Mouse (Mus musculus) CH12.LX (cell line): ENCODE measurements around the gene G6pc. TPM values are rescaled to one million over a fixed set of nuclear protein-coding genes. Genes with fewer than 3 reads are reported as not detected.

ENCODE experiments used
- DNase-seq: peaks from one replicate; pipeline ENCODE4 v3.0.0-alpha.2; 2013; ENCODE audit errors: extremely low read depth
- H3K27ac ChIP-seq: 2 replicates; pipeline ENCODE4 v1.5.1; 2012; ENCODE audit warnings: low read depth, mild to moderate bottlenecking, control low read depth, moderate library complexity; ENCODE audit not compliant: insufficient read depth
- H3K27me3 ChIP-seq: replicated peaks from 2 replicates; pipeline ENCODE3; 2012; ENCODE audit warnings: inconsistent platforms
- H3K36me3 ChIP-seq, 2 experiments: replicated peaks in 1 of 2; 2 replicates each; pipeline versions ENCODE3 to v1.6.1; 2012; ENCODE audit warnings: inconsistent platforms in 1 of 2, low read length in 1 of 2, mild to moderate bottlenecking in 1 of 2, mixed read lengths in 1 of 2, moderate library complexity in 1 of 2; ENCODE audit not compliant: control insufficient read depth in 1 of 2, insufficient read depth in 1 of 2
- H3K4me1 ChIP-seq, 2 experiments: 2 replicates each; pipeline ENCODE4 v1.6.1; 2012; ENCODE audit warnings: inconsistent platforms in 1 of 2, moderate library complexity in 1 of 2; ENCODE audit not compliant: insufficient read depth in 2 of 2, control insufficient read depth in 1 of 2
- H3K4me2 ChIP-seq: 2 replicates; pipeline ENCODE4 v1.6.1; 2012; ENCODE audit warnings: low read depth, mild to moderate bottlenecking, control low read depth; ENCODE audit not compliant: poor library complexity, insufficient read depth, severe bottlenecking
- H3K4me3 ChIP-seq, 3 experiments: fragments of 150-350 bp in 1 of 3; sonication (generic) in 1 of 3; replicated peaks in 1 of 3; 2 replicates each; pipeline versions ENCODE3 to v1.5.1; 2011 to 2012; ENCODE audit warnings: low read depth in 2 of 3, low read length in 2 of 3, mild to moderate bottlenecking in 2 of 3, moderate library complexity in 2 of 3, control low read depth in 1 of 3, improper control_type of control experiment in 1 of 3, inconsistent platforms in 1 of 3, mixed read lengths in 1 of 3; ENCODE audit not compliant: poor library complexity in 1 of 3
- H3K79me2 ChIP-seq: replicated peaks from 2 replicates; pipeline ENCODE4 v1.6.1; 2012; ENCODE audit warnings: mild to moderate bottlenecking, moderate library complexity; ENCODE audit not compliant: control insufficient read depth, poor library complexity, insufficient read depth, severe bottlenecking; ENCODE audit errors: extremely low read depth
- H3K9ac ChIP-seq: 2 replicates; pipeline ENCODE4 v1.6.1; 2012; ENCODE audit warnings: low read depth, mild to moderate bottlenecking, control low read depth, moderate library complexity; ENCODE audit not compliant: insufficient read depth
- H3K9me3 ChIP-seq: replicated peaks from 2 replicates; pipeline ENCODE3; 2012; ENCODE audit warnings: low read length, inconsistent platforms, mixed read lengths
- CTCF ChIP-seq, 2 experiments: IDR thresholded peaks in 1 of 2; conservative IDR thresholded peaks in 1 of 2; 2 replicates each; pipeline ENCODE4 v1.5.1; 2011 to 2012; ENCODE audit warnings: low read depth in 2 of 2, low read length in 2 of 2, improper control_type of control experiment in 1 of 2, inconsistent platforms in 1 of 2, mild to moderate bottlenecking in 1 of 2, moderate library complexity in 1 of 2
- EP300 ChIP-seq: IDR thresholded peaks from 2 replicates; pipeline ENCODE4 v1.6.1; 2011; ENCODE audit warnings: low read length, improper control_type of control experiment
- IRF4 ChIP-seq: IDR thresholded peaks from 2 replicates; pipeline ENCODE4 v1.6.1; 2014; ENCODE audit warnings: low read depth, mild to moderate bottlenecking, inconsistent platforms, low read length, improper control_type of control experiment
- JUN ChIP-seq: IDR thresholded peaks from 2 replicates; pipeline ENCODE4 v1.6.1; 2011; ENCODE audit warnings: low read depth, mild to moderate bottlenecking, low read length, improper control_type of control experiment, moderate library complexity; ENCODE audit not compliant: insufficient read depth
- JUND ChIP-seq: conservative IDR thresholded peaks from 2 replicates; pipeline ENCODE4 v1.6.1; 2011; ENCODE audit warnings: low read depth, low read length, improper control_type of control experiment
- MAFK ChIP-seq: IDR thresholded peaks from 2 replicates; pipeline ENCODE4 v1.6.1; 2011; ENCODE audit warnings: low read length, improper control_type of control experiment; ENCODE audit not compliant: insufficient replicate concordance
- MEF2A ChIP-seq: IDR thresholded peaks from 2 replicates; pipeline ENCODE4 v1.6.1; 2014; ENCODE audit warnings: low read depth, mild to moderate bottlenecking, inconsistent platforms, low read length, improper control_type of control experiment, borderline replicate concordance
- MXI1 ChIP-seq: IDR thresholded peaks from 2 replicates; pipeline ENCODE4 v1.6.1; 2011; ENCODE audit warnings: mild to moderate bottlenecking, low read depth, low read length, improper control_type of control experiment
- NELFE ChIP-seq: IDR thresholded peaks from 2 replicates; pipeline ENCODE4 v1.6.1; 2011; ENCODE audit warnings: low read depth, low read length, improper control_type of control experiment
- PAX5 ChIP-seq: IDR thresholded peaks from 2 replicates; pipeline ENCODE4 v1.6.1; 2012; ENCODE audit warnings: low read length, inconsistent platforms, mixed read lengths
- POLR2A ChIP-seq: IDR thresholded peaks from 2 replicates; pipeline ENCODE4 v1.6.1; 2011; ENCODE audit warnings: low read depth, mild to moderate bottlenecking, improper control_type of control experiment, low read length
- POLR2AphosphoS2 ChIP-seq: IDR thresholded peaks from 2 replicates; pipeline ENCODE4 v1.6.1; 2011; ENCODE audit warnings: low read depth, low read length, improper control_type of control experiment
- RAD21 ChIP-seq: IDR thresholded peaks from 2 replicates; pipeline ENCODE4 v1.6.1; 2011; ENCODE audit warnings: low read depth, mild to moderate bottlenecking, low read length, improper control_type of control experiment, moderate library complexity
- SIN3A ChIP-seq: IDR thresholded peaks from 2 replicates; pipeline ENCODE4 v1.6.1; 2012; ENCODE audit warnings: low read length, improper control_type of control experiment, inconsistent platforms
- SMC3 ChIP-seq: IDR thresholded peaks from 2 replicates; pipeline ENCODE4 v1.6.1; 2011; ENCODE audit warnings: low read depth, low read length, improper control_type of control experiment
- UBTF ChIP-seq: IDR thresholded peaks from 2 replicates; pipeline ENCODE4 v1.6.1; 2012; ENCODE audit warnings: low read depth, mild to moderate bottlenecking, inconsistent platforms, low read length, improper control_type of control experiment, moderate library complexity
- USF2 ChIP-seq: conservative IDR thresholded peaks from 2 replicates; pipeline ENCODE4 v1.6.1; 2011; ENCODE audit warnings: low read depth, low read length, improper control_type of control experiment
- ZC3H11A ChIP-seq: IDR thresholded peaks from 2 replicates; pipeline ENCODE4 v1.6.1; 2012; ENCODE audit warnings: low read depth, mild to moderate bottlenecking, inconsistent platforms, low read length, improper control_type of control experiment
- ZMIZ1 ChIP-seq: IDR thresholded peaks from 2 replicates; pipeline ENCODE4 v1.6.1; 2012; ENCODE audit warnings: low read depth, mild to moderate bottlenecking, inconsistent platforms, low read length, improper control_type of control experiment
- ZNF384 ChIP-seq: IDR thresholded peaks from 2 replicates; pipeline ENCODE4 v1.6.1; 2012; ENCODE audit warnings: low read depth, low read length, improper control_type of control experiment, inconsistent platforms
- dilution Hi-C: fragments of 300-500 bp; cut with MboI; formaldehyde crosslinking; loops from 2 replicates; pipeline ENCODE4 v1.14.3; 2020; ENCODE audit warnings: low sequenced_read_pairs; ENCODE audit not compliant: extremely low pct_unique_long_range_greater_than_20kb, extremely low pct_ligation_motif_present
- in situ Hi-C: fragments of 300-500 bp; cut with MboI; formaldehyde crosslinking; loops from 3 replicates; pipeline ENCODE4 v1.14.3; 2019; ENCODE audit warnings: low sequenced_read_pairs, low pct_ligation_motif_present, low pct_unique_long_range_greater_than_20kb, mixed read lengths
- polyA plus RNA-seq: library from polyadenylated mRNA; unstranded; fragments of >175 nt; gene quantifications from 2 replicates; pipeline ENCODE4 v1.2.1, GENCODE M21; 2012; ENCODE audit warnings: low read depth; ENCODE audit not compliant: insufficient read length
- total RNA-seq, 2 experiments: library from RNA; depleted of rRNA; stranded (reverse); fragments of 300-350 nt in 1 of 2; fragments of >200 nt in 1 of 2; gene quantifications; 2 replicates each; pipeline ENCODE4 v1.2.3; 2012 to 2014

The G6pc gene
- total RNA-seq (2012; rRNA removed) = 0.08 TPM in 1 of 2 replicates, not detected in the other
- not detected in 2 replicates for total RNA-seq (2014; rRNA removed)
- not detected in 2 replicates for polyA plus RNA-seq

- Histone ChIP-seq H3K9me3 (no peaks in the 10 kb centered on the region), H3K4me1 (no peaks in the 10 kb centered on the region), H3K4me2 (no peak within 1 kb of the TSS), H3K9ac (no peak within 1 kb of the TSS), H3K27me3 (no peaks in the 10 kb centered on the region), H3K4me3 (no peak within 1 kb of the TSS), H3K27ac (no peak within 1 kb of the TSS), H3K36me3 (no peaks in the 10 kb centered on the region), H3K79me2 (no peaks in the 10 kb centered on the region)
- TF ChIP-seq CTCF (conservative IDR thresholded peaks at IDR 0.05 in 1 of 2, IDR thresholded peaks at IDR 0.05 in 1 of 2; ENCODE audit: low read depth in 2 of 2, low read length in 2 of 2) (no peak), ZMIZ1 (no peak), ZC3H11A (no peak), POLR2A (no peak), JUN (no peak), EP300 (no peak), POLR2AphosphoS2 (no peak), SIN3A (no peak), MEF2A (no peak), MAFK (no peak), NELFE (no peak)
- dilution Hi-C loops (no loop called here), in situ Hi-C loops (no loop called here)
- no peak for DNase-seq
These were observed at the start of gene G6pc for GRCm38 (mm10) chr11:101367326-101367935. Gene G6pc, plus strand, starts transcription at chr11:101367561.

- no peak overlapping the region for H3K4me3 ChIP-seq
- no peak overlapping the region for H3K4me2 ChIP-seq
- in situ Hi-C loops (no loop called here), dilution Hi-C loops (no loop called here)
- no peaks in the 10 kb centered on the region for H3K9me3 ChIP-seq
- H3K27ac ChIP-seq = no peak overlapping the region
- no peaks in the 10 kb centered on the region for H3K27me3 ChIP-seq
- peaks cover 81 to 95% of the 10 kb centered on the region in 2 experiments for H3K36me3 ChIP-seq
- H3K9ac ChIP-seq = no peak overlapping the region
- peak; percentile 49 for DNase-seq
- TF ChIP-seq USF2 (no peak), UBTF (no peak), ZNF384 (no peak), RAD21 (peak; percentile 72), MXI1 (no peak), CTCF (conservative IDR thresholded peaks at IDR 0.05 in 1 of 2, IDR thresholded peaks at IDR 0.05 in 1 of 2; ENCODE audit: low read depth in 2 of 2, low read length in 2 of 2) (peak; percentile 84), ZC3H11A (no peak), MEF2A (no peak), JUND (no peak), PAX5 (no peak), SMC3 (peak; percentile 82), SIN3A (no peak), POLR2AphosphoS2 (0 out of 2 replicates have a peak, but pooled peaks have one; percentile 20), IRF4 (no peak), ZMIZ1 (no peak)
- peaks cover 10% of the 10 kb centered on the region for H3K79me2 ChIP-seq
- peaks cover 0 to 13% of the 10 kb centered on the region in 2 experiments; a peak in 1 of 4 replicates for H3K4me1 ChIP-seq
These were observed 43.8 kb upstream of the G6pc start for GRCm38 (mm10) chr11:101323609-101324008.
